Mouse (Mus musculus) megakaryocyte progenitor cell, adult 5-6 weeks (primary cell): Measurements from ENCODE around the gene Ddx42. TPM values are rescaled to one million over a fixed set of nuclear protein-coding genes. Genes with fewer than 3 reads are reported as not detected.
"Not testable (repeated sequence)": the region's sequence is repeated elsewhere in the genome, so short reads cannot be mapped to it uniquely, and the experiment has no call there.

Experiments
- ATAC-seq: replicated peaks from 2 replicates; pipeline ENCODE4 v1.8.0; 2016; ENCODE audit warnings: mild to moderate bottlenecking, moderate TSS enrichment, inconsistent platforms; ENCODE audit not compliant: poor library complexity
- total RNA-seq, 2 experiments: library from RNA; stranded (forward) in 1 of 2; stranded (reverse) in 1 of 2; fragments of 157-497, 149-512 nt in 1 of 2; fragments of 200-1000 nt in 1 of 2; gene quantifications; 2 replicates each; pipeline versions ENCODE4 v1.2.3 to v1.2.4; 2015 to 2017

Ddx42 gene
- total RNA-seq, 2 experiments from 2014 or later: 47.9 to 68.8 TPM

GRCm38 (mm10) chr11:106200756-106201155 lies 16.0 kb upstream of the Ddx42 start:
- ATAC-seq: no peak

DNA sequence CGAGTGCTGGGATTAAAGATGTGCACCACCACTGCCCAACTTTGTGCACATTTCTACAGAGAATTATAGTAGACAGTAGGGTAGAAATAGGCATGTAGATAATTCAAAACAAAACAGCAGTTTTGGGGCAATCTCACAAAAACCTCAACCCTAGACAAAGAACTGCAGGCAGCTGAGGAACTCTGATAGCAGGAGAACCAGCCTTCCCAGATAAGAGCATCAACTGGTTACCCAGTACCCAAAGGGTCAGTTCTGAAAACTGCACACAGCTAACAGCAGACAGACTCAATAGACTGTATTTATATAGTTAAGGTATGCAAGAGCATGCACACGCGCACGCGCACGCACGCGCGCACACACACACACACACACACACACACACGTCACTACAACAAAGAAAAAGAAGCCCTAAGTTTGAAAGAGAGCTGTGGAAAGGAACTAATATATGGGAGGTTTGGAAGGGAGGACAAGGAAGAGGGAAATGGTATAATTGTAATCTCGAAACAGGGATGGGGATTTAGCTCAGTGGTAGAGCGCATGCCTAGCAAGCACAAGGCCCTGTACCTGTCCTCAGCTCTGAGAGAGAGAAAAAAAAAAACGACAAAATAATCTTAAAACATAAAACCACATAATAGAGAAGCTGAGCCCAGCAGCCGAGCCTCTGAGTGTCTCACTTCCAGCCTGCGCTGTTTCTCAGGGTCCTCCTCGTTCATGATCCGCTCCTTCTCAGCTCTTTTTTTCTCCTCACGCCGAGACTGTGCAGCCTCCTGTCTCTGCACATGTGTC lies 15.2 kb upstream of the Ddx42 start:
- ATAC-seq: peak; percentile 77

DNA sequence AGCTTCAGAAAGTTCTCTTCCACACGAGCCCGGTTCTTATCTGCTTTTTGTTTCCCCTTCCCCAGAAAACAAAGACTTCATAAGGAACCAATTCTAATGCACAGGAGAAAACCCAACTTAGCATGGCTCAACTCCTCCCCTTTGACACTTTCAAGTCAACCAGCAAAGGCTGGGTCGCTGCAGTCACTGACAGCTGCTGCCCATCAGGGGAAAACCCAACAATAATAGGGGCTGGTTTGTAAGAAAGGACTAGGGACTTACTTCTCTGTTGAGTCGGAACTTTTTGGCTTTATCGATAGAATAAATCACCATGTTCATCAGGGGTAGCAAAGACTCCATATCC lies 14.6 kb upstream of the Ddx42 start, which contains the start of gene Strada:
Strada (minus strand) TSS at position 46 of the 343 bp plus-strand sequence.
- 0 out of 2 replicates have a peak, but pooled peaks have one; percentile 3 for ATAC-seq

DNA sequence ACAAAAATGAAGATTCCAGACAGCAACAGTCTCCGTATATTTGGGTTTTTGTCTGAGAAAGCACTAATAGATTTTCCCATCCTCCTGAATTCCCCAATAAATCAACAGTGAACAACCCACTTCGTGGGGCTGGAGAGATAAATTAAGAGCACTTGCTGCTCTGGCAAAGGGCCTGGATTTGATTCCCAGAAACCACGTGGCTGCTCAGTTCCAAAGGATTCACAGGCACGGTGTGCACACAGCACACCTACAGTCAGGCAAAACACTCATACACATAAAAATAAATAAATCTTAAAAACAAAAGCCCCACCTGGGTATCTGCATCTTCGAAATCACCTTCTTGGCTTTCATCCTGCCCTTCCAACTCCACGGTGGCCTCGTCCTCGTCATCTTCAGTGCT lies 4.0 kb upstream of the Ddx42 start:
- ATAC-seq: no peak

GRCm38 (mm10) chr11:106214856-106215255 lies 1.9 kb upstream of the Ddx42 start:
- ATAC-seq: no peak

- ATAC-seq: 0 out of 2 replicates have a peak, but pooled peaks have one; percentile 5
Observed at GRCm38 (mm10) chr11:106215450-106215859, 1.3 kb upstream of the Ddx42 start.

- ATAC-seq: peak; percentile 83
Observed at GRCm38 (mm10) chr11:106215927-106216729, 598 bp upstream of the Ddx42 start, which contains the start of gene Ccdc47. Gene Ccdc47 (minus strand): TSS chr11:106216344.

DNA sequence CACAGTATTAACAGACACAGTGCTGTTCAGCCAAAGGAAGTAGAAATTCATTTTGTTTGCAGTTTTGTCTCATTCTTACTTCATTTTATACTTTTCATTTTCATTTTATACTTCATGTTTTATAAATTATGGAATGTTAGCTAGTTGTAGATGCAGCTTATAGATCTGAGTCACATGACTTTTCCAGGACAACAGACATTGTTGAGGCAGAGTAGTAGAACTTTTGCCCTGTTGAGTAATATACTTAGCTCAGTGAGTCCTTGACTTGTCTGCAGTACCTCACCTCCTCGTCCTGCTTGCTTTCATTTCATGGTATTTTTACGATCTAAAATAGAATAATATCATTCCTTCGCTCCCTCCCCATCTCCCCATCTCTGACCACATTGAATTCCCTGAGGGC lies 3.9 kb downstream of the Ddx42 start:
- ATAC-seq: no peak

DNA sequence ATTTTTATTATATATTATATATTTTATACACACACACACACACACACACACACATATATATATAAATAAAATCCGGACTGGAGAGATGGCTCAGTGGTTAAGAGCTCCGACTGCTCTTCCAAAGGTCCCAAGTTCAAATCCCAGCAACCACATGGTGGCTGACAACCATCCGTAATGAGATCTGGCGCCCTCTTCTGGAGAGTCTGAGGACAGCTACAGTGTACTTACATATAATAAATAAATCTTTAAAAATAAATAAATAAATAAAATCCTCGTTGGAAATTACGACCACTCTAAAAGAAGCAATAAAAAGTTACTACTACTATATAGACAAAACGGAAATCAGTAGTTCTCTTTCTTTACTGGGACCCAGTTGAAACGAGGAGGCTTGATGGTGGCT lies 17.3 kb downstream of the Ddx42 start:
- ATAC-seq: not testable (repeated sequence)

DNA sequence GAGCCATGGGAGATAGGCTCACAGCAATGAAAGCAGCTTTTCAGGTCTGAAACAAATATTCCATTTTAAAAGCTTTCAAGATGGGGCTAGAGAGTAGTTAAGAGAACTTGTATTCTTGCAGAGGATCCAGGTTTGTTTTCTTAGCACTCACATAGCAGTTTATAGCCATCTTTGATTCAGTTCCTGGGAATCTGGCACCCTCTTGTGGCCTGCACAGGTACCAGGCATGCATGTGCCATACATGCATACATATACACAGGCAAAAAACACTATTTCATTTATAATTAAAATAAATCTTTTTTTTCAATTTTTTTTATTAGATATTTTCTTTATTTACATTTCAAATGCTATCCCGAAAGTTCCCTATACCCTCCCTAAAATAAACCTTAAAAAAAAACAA lies 30.1 kb downstream of the Ddx42 start:
- peak; percentile 75 for ATAC-seq

GRCm38 (mm10) chr11:106249326-106249725 lies 32.6 kb downstream of the Ddx42 start:
- no peak for ATAC-seq

DNA sequence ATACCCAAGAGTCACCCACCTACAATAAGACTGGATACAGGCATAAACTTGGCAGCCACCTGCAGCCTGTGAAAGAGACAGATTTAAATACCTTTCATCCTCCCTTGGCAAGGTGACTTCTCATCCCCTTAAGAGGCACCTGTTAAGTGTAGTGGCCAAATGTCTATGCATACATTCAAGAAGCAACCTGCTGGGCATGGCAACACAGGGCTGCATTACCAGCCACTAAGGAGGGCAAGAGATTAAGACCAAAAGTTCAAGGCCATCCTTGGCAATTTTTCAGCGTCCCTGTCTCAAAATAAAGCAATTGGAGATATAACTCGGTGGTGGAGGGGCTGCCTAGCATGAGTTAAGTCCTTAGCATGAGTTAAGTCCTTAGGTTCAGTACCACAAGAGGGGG lies 38.0 kb downstream of the Ddx42 start:
- no peak for ATAC-seq

- ATAC-seq: peak; percentile 27
Observed at GRCm38 (mm10) chr11:106255174-106255573, 38.4 kb downstream of the Ddx42 start.

- peak; percentile 91 for ATAC-seq
Observed at GRCm38 (mm10) chr11:106255685-106256451, 39.1 kb downstream of the Ddx42 start, which contains the start of the genes Ftsj3 and Psmc5. Gene Ftsj3 (minus strand): TSS chr11:106256079. Gene Psmc5 (plus strand): TSS chr11:106256154.

DNA sequence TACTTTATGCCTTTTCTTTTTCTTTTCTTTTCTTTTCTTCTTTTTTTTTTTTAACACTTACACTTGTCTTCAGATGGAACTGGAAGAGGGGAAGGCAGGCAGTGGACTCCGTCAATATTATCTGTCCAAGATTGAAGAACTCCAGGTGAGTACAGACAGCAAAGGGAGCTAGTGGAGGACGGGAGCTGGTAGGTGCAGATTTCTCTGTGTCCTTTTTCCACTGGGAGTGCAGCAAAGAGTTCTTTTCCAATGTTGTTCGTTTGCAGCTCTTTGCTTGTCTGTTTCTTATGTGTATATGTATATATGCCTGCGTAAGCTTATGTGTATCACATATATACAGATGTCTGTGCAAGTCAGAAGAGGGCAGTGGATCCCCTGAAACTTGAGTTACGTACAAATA lies 40.0 kb downstream of the Ddx42 start:
- ATAC-seq: no peak

GRCm38 (mm10) chr11:106260826-106261450 lies 44.2 kb downstream of the Ddx42 start:
- ATAC-seq: no peak

DNA sequence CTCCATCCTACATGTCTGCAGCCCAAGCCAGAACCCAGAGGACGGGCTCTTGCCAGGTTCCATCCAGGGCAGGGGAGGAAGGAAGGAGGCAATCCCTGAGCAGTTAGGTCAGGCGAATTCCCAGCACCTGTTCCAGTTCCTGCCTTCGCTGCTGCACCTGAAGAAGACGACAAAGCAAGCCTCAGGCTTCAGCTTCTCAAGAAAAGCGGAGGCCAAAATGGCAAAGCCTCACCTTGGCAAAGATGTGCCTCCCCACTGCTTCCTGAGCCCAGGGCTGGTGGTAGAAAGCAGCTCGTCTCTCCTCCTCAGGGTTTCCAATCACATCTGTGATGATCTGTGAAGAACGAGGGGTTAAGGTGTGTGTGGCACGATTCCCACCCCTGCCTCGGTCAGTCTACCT lies 47.2 kb downstream of the Ddx42 start:
- ATAC-seq: no peak

GRCm38 (mm10) chr11:106264988-106265387 lies 48.3 kb downstream of the Ddx42 start:
- ATAC-seq: no peak

DNA sequence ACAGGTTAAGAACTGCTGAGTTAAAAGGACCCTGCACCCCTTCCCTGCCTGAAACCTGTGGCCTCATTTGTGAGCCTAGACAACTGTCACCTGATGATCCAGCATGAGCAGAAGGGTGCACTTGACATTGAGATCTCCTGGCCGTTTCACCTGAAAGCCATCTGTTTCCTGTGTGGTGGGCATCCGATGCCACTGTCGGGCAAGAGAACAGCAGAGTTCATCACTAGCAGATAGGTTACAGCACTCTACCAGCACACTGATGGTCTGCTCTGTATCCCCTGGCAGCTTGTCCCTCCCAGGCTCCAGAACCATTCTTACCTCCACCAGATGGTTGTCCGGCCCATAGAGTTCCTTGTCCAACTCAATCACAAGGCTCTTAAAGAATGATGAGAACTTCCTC lies 48.8 kb downstream of the Ddx42 start:
- ATAC-seq: no peak

GRCm38 (mm10) chr11:106266431-106266830 lies 49.7 kb downstream of the Ddx42 start:
- ATAC-seq: no peak
